In the genomic region with DNA sequence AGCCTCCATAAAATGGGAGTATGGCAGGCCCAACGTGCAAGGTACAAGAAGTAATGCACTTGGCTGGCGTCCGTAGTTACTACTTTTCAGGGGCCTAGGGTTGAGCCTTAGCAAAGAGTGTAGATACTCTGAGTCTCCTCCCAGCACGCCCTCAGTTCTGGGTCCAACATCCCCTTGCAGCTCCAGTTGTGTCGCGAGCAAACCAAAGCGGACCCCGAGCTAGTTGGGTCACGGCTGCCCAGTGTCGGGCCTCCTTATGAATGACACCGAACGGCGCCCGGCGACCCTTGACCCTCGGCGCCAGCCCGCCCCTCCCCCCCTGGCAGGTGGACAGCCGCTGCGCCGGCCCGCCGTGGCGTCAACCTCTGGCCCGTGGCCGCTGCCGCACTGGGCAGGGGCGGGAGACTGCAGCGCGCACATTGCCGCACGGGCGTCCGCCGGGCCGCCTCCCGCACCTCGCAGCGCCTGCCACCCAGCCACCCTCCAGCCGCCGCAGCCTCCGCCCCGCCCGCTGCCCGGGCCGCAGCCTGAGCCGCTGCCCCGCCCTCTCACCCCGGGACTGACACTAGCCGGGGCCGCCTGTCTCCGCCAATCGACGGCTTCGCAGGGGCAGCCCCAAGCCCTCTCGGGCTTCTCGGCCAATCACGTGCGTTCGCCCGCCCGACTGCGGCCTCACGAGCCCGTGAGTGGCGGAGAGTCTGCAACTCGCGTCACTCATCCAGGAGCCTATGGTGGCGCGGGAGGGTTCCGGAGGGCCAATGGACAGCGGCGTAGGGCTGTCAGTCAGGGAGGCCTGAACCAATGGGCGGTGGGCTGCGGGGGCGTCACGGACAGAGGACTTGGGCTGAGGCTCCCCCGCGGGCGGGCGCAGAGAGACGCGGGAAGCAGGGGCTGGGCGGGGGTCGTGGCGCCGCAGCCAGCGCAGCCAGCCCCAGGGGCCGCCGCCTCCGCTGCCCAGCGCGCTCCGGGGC, we compare ENCODE assay signal across 8 mouse cellular contexts. TPM values are rescaled to one million over a fixed set of nuclear protein-coding genes. Genes with fewer than 3 reads are reported as not detected.
DNase-seq lines count a peak whose midpoint lies in the region; ATAC-seq and TF ChIP-seq lines count a peak whose summit lies in the region.

A gene (plus strand): TSS at position 844 of the 971 bp plus-strand sequence.

- no peaks in the 10 kb centered on the region for H3K9me3 ChIP-seq in hindbrain, postnatal 0 days (ENCODE audit: low read length)

- no peaks in the 10 kb centered on the region for H3K36me3 ChIP-seq in hindbrain, postnatal 0 days (ENCODE audit: insufficient read depth, low read length)

- peak; percentile 100 for DNase-seq in ZHBTc4 (ENCODE audit: low read depth, low spot score)
- DNase-seq in gastrocnemius, adult 2 months = peak; percentile 100
- DNase-seq in hindbrain, postnatal 0 days (ENCODE audit: low spot score) = peak; percentile 99
- DNase-seq in left cerebral cortex, adult 2 months (ENCODE audit: extremely low spot score in 1 of 2, low spot score in 2 of 2) = peak; percentile 98 to 99
- DNase-seq in right cerebral cortex, adult 2 months (ENCODE audit: low spot score in 2 of 2) = peak; percentile 99
- DNase-seq in urinary bladder, postnatal 14 days (ENCODE audit: low spot score) = peak; percentile 98

- peak within 1 kb of the TSS; percentile 93 for H3K27ac ChIP-seq in gastrocnemius, adult 2 months
- H3K27ac ChIP-seq in hindbrain, postnatal 0 days = peak within 1 kb of the TSS; percentile 90
- peak within 1 kb of the TSS; percentile 88 for H3K27ac ChIP-seq in left cerebral cortex, adult 2 months

- peak within 1 kb of the TSS; percentile 95 for H3K9ac ChIP-seq in hindbrain, postnatal 0 days (replicated peaks; ENCODE audit: low read length)

- no peaks in the 10 kb centered on the region for H3K27me3 ChIP-seq in hindbrain, postnatal 0 days (ENCODE audit: insufficient read depth, low read length)

- H3K4me1 ChIP-seq in hindbrain, postnatal 0 days (ENCODE audit: insufficient read depth, low read length) = peaks cover 21% of the 10 kb centered on the region

- no peak for TF ChIP-seq CTCF in gastrocnemius, adult 2 months (IDR thresholded peaks at IDR 0.05)
- no peak for TF ChIP-seq CTCF in hindbrain, postnatal 0 days (IDR thresholded peaks at IDR 0.05; ENCODE audit: low read depth)
- no peak for TF ChIP-seq CTCF in left cerebral cortex, adult 2 months (IDR thresholded peaks at IDR 0.05)

- H3K4me2 ChIP-seq in hindbrain, postnatal 0 days (ENCODE audit: low read depth, low read length) = peak within 1 kb of the TSS; percentile 93

- WGBS in hindbrain, postnatal 0 days = under 1% methylated on average over 84 of the region's 94 CpGs

- ATAC-seq in common myeloid progenitor, adult 5-6 weeks (replicated peaks; ENCODE audit: low read depth, poor library complexity, severe bottlenecking) = peak; percentile 98
- peak; percentile 99 for ATAC-seq in hindbrain, postnatal 0 days
- peak; percentile 97 for ATAC-seq in megakaryocyte, adult 5-6 weeks (ENCODE audit: poor library complexity, severe bottlenecking)

- peak within 1 kb of the TSS; percentile 95 for H3K4me3 ChIP-seq in gastrocnemius, adult 2 months
- H3K4me3 ChIP-seq in hindbrain, postnatal 0 days (ENCODE audit: low read length) = peak within 1 kb of the TSS; percentile 92
- peak within 1 kb of the TSS; percentile 64 for H3K4me3 ChIP-seq in left cerebral cortex, adult 2 months

- intact Hi-C loops in gastrocnemius, adult 2 months (cut with DNase I) = no loop called here
- intact Hi-C loops in left cerebral cortex, adult 2 months (cut with DNase I) = loop anchor here (1.0 kb wide), 1 partner anchor 17 kb away; a partner anchor contains a TSS

RNA-seq across cellular contexts. Expression of the gene that starts here (rescaled TPM):
- 26.6 and 28.1 TPM in 2 replicates for total RNA-seq in common myeloid progenitor, adult 5-6 weeks (2017)
- total RNA-seq in gastrocnemius, adult 2 months (2021) = 100 to 1,000 TPM; 137 to 165 TPM
- 198 and 213 TPM in 2 replicates for total RNA-seq in hindbrain, postnatal 0 days (2014; rRNA removed)
- polyA plus RNA-seq in hindbrain, postnatal 0 days (2015; fragmentation: Nextera tagmentation; extraction: Ambion mirVana) = 257 and 268 TPM in 2 replicates
- 100 to 1,000 TPM; 236 to 250 TPM for total RNA-seq in left cerebral cortex, adult 2 months (2021)
- total RNA-seq in megakaryocyte, adult 5-6 weeks (2015) = 19.6 and 21.6 TPM in 2 replicates
- 17.7 and 17.9 TPM in 2 replicates for total RNA-seq in megakaryocyte, adult 5-6 weeks (2017)

Comparison
In these comparisons a context has a peak if more than half of its experiments do, and no peak if none do; other contexts are left out.
1. Peak in every context shown above with its lines: DNase-seq, ATAC-seq, H3K4me3 ChIP-seq and H3K27ac ChIP-seq.